Mouse (Mus musculus) heart, embryonic 13.5 days (tissue): ENCODE measurements around the gene Tead1. TPM values are rescaled to one million over a fixed set of nuclear protein-coding genes. Genes with fewer than 3 reads are reported as not detected.

Experiments
- ATAC-seq: fragments of 200-750 bp; cut with Nextera tagmentation; 2 replicates; pipeline ENCODE4 v1.8.0; 2017; ENCODE audit warnings: moderate TSS enrichment; ENCODE audit not compliant: insufficient number of reproducible peaks, low FRiP score, low TSS enrichment; ENCODE audit errors: extremely low read depth
- H3K27ac ChIP-seq: fragments of 300-500 bp; sonication (generic); replicated peaks from 2 replicates; pipeline ENCODE4 v1.5.1; 2015; ENCODE audit warnings: moderate library complexity, mild to moderate bottlenecking, inconsistent platforms
- H3K27me3 ChIP-seq: fragments of 300-500 bp; sonication (generic); replicated peaks from 2 replicates; pipeline ENCODE4 v1.6.1; 2015; ENCODE audit warnings: mild to moderate bottlenecking, inconsistent platforms
- H3K36me3 ChIP-seq: fragments of 300-500 bp; sonication (generic); 2 replicates; pipeline ENCODE4 v1.6.1; 2015; ENCODE audit warnings: mild to moderate bottlenecking, inconsistent platforms
- H3K4me1 ChIP-seq: fragments of 300-500 bp; sonication (generic); 2 replicates; pipeline ENCODE4 v1.6.1; 2015; ENCODE audit warnings: inconsistent platforms
- H3K4me2 ChIP-seq: fragments of 300-500 bp; sonication (generic); 2 replicates; pipeline ENCODE4 v1.6.1; 2015; ENCODE audit warnings: inconsistent platforms, mild to moderate bottlenecking, moderate library complexity
- H3K4me3 ChIP-seq: fragments of 300-500 bp; sonication (generic); 2 replicates; pipeline ENCODE4 v1.5.1; 2015; ENCODE audit warnings: moderate library complexity, mild to moderate bottlenecking, inconsistent platforms
- H3K9ac ChIP-seq: fragments of 300-500 bp; sonication (generic); 2 replicates; pipeline ENCODE4 v1.6.1; 2015; ENCODE audit warnings: inconsistent platforms, mild to moderate bottlenecking, moderate library complexity
- H3K9me3 ChIP-seq: fragments of 300-500 bp; sonication (generic); 2 replicates; pipeline ENCODE4 v1.6.1; 2016; ENCODE audit warnings: inconsistent platforms
- whole genome bisulfite sequencing: fragments of 180-500 bp; shearing (Covaris S2); methylation state at CpG from one replicate; pipeline ENCODE4 v1.1.7; 2015; ENCODE audit warnings: mixed read lengths; 5-methylcytosine and 5-hydroxymethylcytosine counted together
- microRNA-seq: library from miRNA; unstranded; fragments of <30 nt; microRNA quantifications from one replicate; pipeline ENCODE4, GENCODE M21; 2016
- polyA plus RNA-seq: library from polyadenylated mRNA; unstranded; fragments of >200 nt; fragmentation: Nextera tagmentation; extraction: Ambion mirVana; gene quantifications from 2 replicates; pipeline ENCODE4 v1.2.1, GENCODE M21; 2015

The Tead1 gene
- polyA plus RNA-seq, 1 experiment from 2014 or later, result 25.2 TPM

DNA sequence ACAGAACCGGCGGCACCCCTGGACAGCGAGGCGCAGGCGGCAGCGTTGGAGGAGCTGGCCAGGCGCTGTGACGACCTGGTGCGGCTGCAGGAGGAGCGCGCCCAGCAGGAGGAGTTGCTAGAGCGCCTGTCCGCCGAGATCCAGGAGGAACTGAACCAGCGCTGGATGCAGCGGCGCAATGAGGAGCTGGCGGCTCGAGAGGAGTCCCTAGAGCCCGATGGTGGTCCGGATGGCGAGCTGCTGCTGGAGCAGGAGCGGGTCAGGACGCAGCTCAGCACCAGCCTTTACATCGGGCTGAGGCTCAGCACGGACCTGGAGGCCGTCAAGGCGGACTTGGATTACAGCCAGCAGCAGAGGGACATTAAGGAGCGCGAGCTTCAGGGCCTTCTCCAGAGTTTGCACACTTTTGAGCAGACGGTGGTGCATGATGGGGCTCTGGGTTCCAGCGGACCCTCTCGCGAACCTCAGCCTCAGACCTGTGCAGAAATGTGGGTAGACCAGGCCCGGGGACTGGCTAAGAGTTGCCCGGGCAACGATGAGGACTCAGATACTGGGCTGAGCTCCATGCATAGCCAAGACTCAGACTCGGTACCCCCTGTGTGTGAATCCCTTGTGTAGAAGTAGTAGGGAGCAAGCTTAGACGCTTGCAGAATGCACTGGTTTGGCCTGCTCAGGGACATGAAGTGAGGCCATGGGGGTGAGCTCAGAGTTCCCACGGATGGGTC lies 276.1 kb downstream of the Tead1 start:
- Histone ChIP-seq H3K4me1 (peaks cover 28% of the 10 kb centered on the region), H3K27ac (peak overlapping the region; percentile 63), H3K9ac (peak overlapping the region; percentile 83), H3K4me3 (peak overlapping the region; percentile 65), H3K4me2 (peak overlapping the region; percentile 97), H3K27me3 (peaks cover 57% of the 10 kb centered on the region), H3K9me3 (no peaks in the 10 kb centered on the region), H3K36me3 (no peaks in the 10 kb centered on the region)
- 3% methylated on average over 40 of the region's 40 CpGs for WGBS
- ATAC-seq, result no peak; the same call in 1 of the 2 replicates

GRCm38 (mm10) chr7:112955955-112956354 lies 276.8 kb downstream of the Tead1 start:
- H3K9ac ChIP-seq, result peak overlapping the region; percentile 83
- H3K36me3 ChIP-seq, result no peaks in the 10 kb centered on the region
- no peaks in the 10 kb centered on the region for H3K9me3 ChIP-seq
- WGBS, result 28% methylated on average over 3 of the region's 3 CpGs
- no peak for ATAC-seq
- peaks cover 52% of the 10 kb centered on the region for H3K27me3 ChIP-seq
- H3K27ac ChIP-seq, result peak overlapping the region; percentile 63
- H3K4me3 ChIP-seq, result peak overlapping the region; percentile 65
- H3K4me1 ChIP-seq, result peaks cover 28% of the 10 kb centered on the region
- H3K4me2 ChIP-seq, result peak overlapping the region; percentile 97

Small RNA genes lying within 50 kb of the gene (microRNA-seq; reads per million reads assigned to microRNA genes)
- gene Gm44462, result not detected
